Mouse (Mus musculus) ES-E14 (cell line): ENCODE data around the gene Naga. TPM values are rescaled to one million over a fixed set of nuclear protein-coding genes. Genes with fewer than 3 reads are reported as not detected.

Source experiments
- DNase-seq: peaks from one replicate; pipeline ENCODE4 v3.0.0-alpha.2; 2013; ENCODE audit warnings: low read depth, low spot score
- H3K27ac ChIP-seq: 2 replicates; pipeline ENCODE4 v1.5.1; 2012; ENCODE audit warnings: low read depth, mild to moderate bottlenecking, low read length, moderate library complexity, mixed read lengths; ENCODE audit not compliant: poor library complexity, insufficient read depth, severe bottlenecking
- H3K36me3 ChIP-seq: 2 replicates; pipeline ENCODE4 v1.6.1; 2012; ENCODE audit warnings: mild to moderate bottlenecking, low read length, moderate library complexity, mixed read lengths; ENCODE audit not compliant: control insufficient read depth, poor library complexity, insufficient read depth, severe bottlenecking
- H3K4me1 ChIP-seq, 2 experiments: fragments of 150-350 bp in 1 of 2; sonication (generic) in 1 of 2; 2 replicates each; pipeline ENCODE4 v1.6.1; 2012; ENCODE audit warnings: low read length in 2 of 2, mild to moderate bottlenecking in 1 of 2, mixed read lengths in 1 of 2; ENCODE audit not compliant: control insufficient read depth in 2 of 2, insufficient read depth in 2 of 2, poor library complexity in 1 of 2
- H3K4me3 ChIP-seq, 2 experiments: fragments of 150-350 bp in 1 of 2; sonication (generic) in 1 of 2; 2 replicates each; pipeline ENCODE4 v1.5.1; 2012; ENCODE audit warnings: low read length in 2 of 2, low read depth in 1 of 2, mild to moderate bottlenecking in 1 of 2, mixed read lengths in 1 of 2; ENCODE audit not compliant: insufficient read depth in 1 of 2, poor library complexity in 1 of 2, severe bottlenecking in 1 of 2
- H3K9ac ChIP-seq: 2 replicates; pipeline ENCODE4 v1.6.1; 2012; ENCODE audit warnings: low read depth, mild to moderate bottlenecking, low read length, mixed read lengths; ENCODE audit not compliant: poor library complexity, insufficient read depth, severe bottlenecking
- H3K9me3 ChIP-seq: fragments of 150-350 bp; sonication (generic); 2 replicates; pipeline ENCODE4 v1.6.1; 2012; ENCODE audit warnings: low read depth, mild to moderate bottlenecking, low read length; ENCODE audit not compliant: control insufficient read depth, insufficient read depth
- CHD2 ChIP-seq: IDR thresholded peaks from 2 replicates; pipeline ENCODE4 v1.6.1; 2014; ENCODE audit warnings: mild to moderate bottlenecking, low read depth, low read length, inconsistent platforms
- HCFC1 ChIP-seq: IDR thresholded peaks from 2 replicates; pipeline ENCODE4 v1.6.1; 2012; ENCODE audit warnings: low read length, inconsistent platforms, borderline replicate concordance; ENCODE audit not compliant: insufficient read depth
- MAFK ChIP-seq: IDR thresholded peaks from 2 replicates; pipeline ENCODE4 v1.6.1; 2014; ENCODE audit warnings: mild to moderate bottlenecking, low read depth, low read length, inconsistent platforms; ENCODE audit not compliant: insufficient read depth
- ZC3H11A ChIP-seq: IDR thresholded peaks from 2 replicates; pipeline ENCODE4 v1.6.1; 2012; ENCODE audit warnings: low read depth, mild to moderate bottlenecking, inconsistent platforms, low read length, borderline replicate concordance
- ZNF384 ChIP-seq: IDR thresholded peaks from 2 replicates; pipeline ENCODE4 v1.6.1; 2012; ENCODE audit warnings: low read depth, low read length, inconsistent platforms
- in situ Hi-C, 2 experiments: fragments of 600-800 bp; cut with MboI; formaldehyde crosslinking; loops; one replicate each; pipeline ENCODE4 v1.15.1; 2025; ENCODE audit warnings: low sequenced_read_pairs in 2 of 2, inconsistent platforms in 1 of 2; ENCODE audit not compliant: unreplicated experiment in 2 of 2
- total RNA-seq: library from RNA; depleted of rRNA; stranded (reverse); fragments of 300-350 nt; gene quantifications from 2 replicates; pipeline ENCODE4 v1.2.3, GENCODE M21; 2012

Naga gene
- total RNA-seq, 1 experiment, result 17.6 TPM

DNA sequence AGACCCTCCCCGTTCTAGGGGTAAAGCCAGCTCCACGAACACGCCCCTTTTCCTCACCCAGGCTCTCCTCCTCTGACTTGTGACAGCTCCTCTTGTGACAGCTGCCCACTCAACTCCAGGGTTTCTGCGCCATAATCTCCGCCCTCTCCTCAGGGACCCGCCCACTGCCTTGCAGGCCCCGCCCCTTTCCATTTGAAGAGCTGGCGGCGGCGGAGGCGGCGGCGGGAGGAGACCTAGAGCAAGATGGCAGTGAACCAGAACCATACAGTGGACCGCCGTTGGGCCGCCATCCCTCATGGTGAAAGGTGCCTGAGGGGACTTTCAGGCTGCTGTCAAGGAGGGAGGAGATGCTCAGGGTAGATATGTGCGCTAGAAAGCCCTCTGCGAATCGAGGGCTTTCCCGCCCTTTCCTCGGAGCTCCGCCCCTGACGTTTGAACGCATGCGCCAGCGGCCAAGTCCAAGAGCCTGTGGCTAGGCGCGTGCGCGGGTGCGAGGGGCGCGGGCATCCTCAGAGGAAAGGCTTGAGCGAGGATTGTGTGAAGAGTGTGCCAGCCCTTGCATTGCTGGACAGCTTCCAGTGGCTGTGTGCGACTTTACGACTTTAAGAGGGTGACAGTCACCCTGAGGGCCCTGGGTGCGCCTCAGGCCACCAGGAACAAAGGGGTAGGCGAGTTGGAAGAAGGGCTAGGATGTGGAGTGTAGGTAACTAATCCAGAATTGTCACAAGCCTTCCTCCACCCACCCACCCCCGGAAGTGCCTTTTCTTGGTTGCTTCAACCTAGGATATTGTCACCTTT, 39.8 kb downstream of the Naga start, which contains the start of gene Wbp2nl:
Gene Wbp2nl, plus strand, starts transcription at position 191 of the 798 bp plus-strand sequence.
- Histone ChIP-seq H3K4me3 (peak within 1 kb of the TSS; percentile 69 to 77), H3K9me3 (no peaks in the 10 kb centered on the region), H3K4me1 (peaks cover 0 to 7% of the 10 kb centered on the region in 2 experiments; a peak in 1 of 4 replicates), H3K9ac (peak within 1 kb of the TSS; percentile 69), H3K27ac (no peak within 1 kb of the TSS), H3K36me3 (no peaks in the 10 kb centered on the region)
- DNase-seq, result peak; percentile 58
- TF ChIP-seq CHD2, result no peak
- no peak for TF ChIP-seq ZNF384
- no peak for TF ChIP-seq MAFK
- TF ChIP-seq HCFC1, result no peak
- TF ChIP-seq ZC3H11A, result no peak
- in situ Hi-C loops, result loop anchor here in 1 of 2 experiments (25.0 kb wide), 1 partner anchor 763 kb away; no protein-coding TSS in a partner anchor

- peak; percentile 64; the same call in 1 of the 2 replicates for TF ChIP-seq CHD2
- TF ChIP-seq HCFC1, result no peak
- TF ChIP-seq ZC3H11A, result peak; percentile 69
- no peak for TF ChIP-seq ZNF384
- no peak for TF ChIP-seq MAFK
- Histone ChIP-seq H3K4me3 (no peak overlapping the region), H3K36me3 (peaks cover 2% of the 10 kb centered on the region; the same call in 1 of the 2 replicates), H3K27ac (no peak overlapping the region), H3K9me3 (no peaks in the 10 kb centered on the region), H3K9ac (no peak overlapping the region), H3K4me1 (peaks cover 0 to 10% of the 10 kb centered on the region in 2 experiments; a peak in 2 of 4 replicates)
- DNase-seq, result no peak
- in situ Hi-C loops, result loop anchor here in 1 of 2 experiments (25.0 kb wide), 1 partner anchor 768 kb away; no protein-coding TSS in a partner anchor
These were observed 44.7 kb downstream of the Naga start for GRCm38 (mm10) chr15:82294059-82294458.

DNA sequence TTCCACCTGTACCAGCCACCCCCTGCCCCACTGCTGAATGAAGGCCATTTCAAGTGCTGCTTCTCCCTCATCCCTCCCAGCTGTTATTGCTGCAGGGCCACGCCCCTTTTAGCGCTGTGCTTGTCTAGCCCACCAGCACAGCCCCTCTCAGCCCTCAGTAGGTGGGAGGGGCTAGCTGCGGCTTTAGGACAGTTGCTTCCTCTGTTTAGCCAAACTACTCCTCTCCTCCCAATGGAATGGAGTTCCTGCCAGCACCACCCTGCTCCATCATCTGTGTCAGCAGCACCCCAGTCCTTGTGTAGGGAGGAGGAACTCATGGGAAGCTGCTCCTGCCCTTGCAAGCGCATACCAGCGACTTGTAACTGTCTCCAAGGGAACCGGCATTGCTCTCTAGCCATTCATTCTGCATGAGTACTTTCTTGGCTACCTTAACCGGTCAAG, 45.4 kb downstream of the Naga start:
- Histone ChIP-seq H3K27ac (no peak overlapping the region), H3K4me1 (peaks cover 0 to 8% of the 10 kb centered on the region in 2 experiments; a peak in 2 of 4 replicates), H3K9me3 (no peaks in the 10 kb centered on the region), H3K4me3 (no peak overlapping the region), H3K36me3 (peaks cover 2% of the 10 kb centered on the region; the same call in 1 of the 2 replicates), H3K9ac (no peak overlapping the region)
- in situ Hi-C loops, result loop anchor here in 1 of 2 experiments (25.0 kb wide), 1 partner anchor 769 kb away; no protein-coding TSS in a partner anchor
- no peak for DNase-seq
- TF ChIP-seq ZC3H11A, result no peak
- no peak for TF ChIP-seq CHD2
- no peak for TF ChIP-seq ZNF384
- no peak for TF ChIP-seq MAFK
- no peak for TF ChIP-seq HCFC1

- Histone ChIP-seq H3K4me1 (peaks cover 0 to 8% of the 10 kb centered on the region in 2 experiments; a peak in 2 of 4 replicates), H3K27ac (no peak overlapping the region), H3K9me3 (no peaks in the 10 kb centered on the region), H3K9ac (no peak overlapping the region), H3K36me3 (peaks cover 2% of the 10 kb centered on the region; the same call in 1 of the 2 replicates), H3K4me3 (no peak overlapping the region)
- in situ Hi-C loops, result loop anchor here in 1 of 2 experiments (25.0 kb wide), 1 partner anchor 769 kb away; no protein-coding TSS in a partner anchor
- TF ChIP-seq HCFC1 (no peak), ZNF384 (no peak), MAFK (no peak), CHD2 (no peak), ZC3H11A (no peak)
- DNase-seq, result no peak
These were observed 45.9 kb downstream of the Naga start for GRCm38 (mm10) chr15:82292851-82293250.
